Mouse (Mus musculus) limb, embryonic 13.5 days (tissue): ENCODE measurements at regions not wholly inside any gene's neighbourhood (a gene's known extent, or its start where the extent isn't known, plus 50 kb on each side); places are given as distances from the start of the nearest gene placed in this dataset.

Experiments used
- ATAC-seq: fragments of 200-750 bp; cut with Nextera tagmentation; 2 replicates; pipeline ENCODE4 v1.8.0; 2017; ENCODE audit warnings: low read depth, moderate number of reproducible peaks, moderate TSS enrichment; ENCODE audit not compliant: low FRiP score
- H3K27ac ChIP-seq: fragments of 300-500 bp; sonication (generic); 2 replicates; pipeline ENCODE4 v1.5.1; 2015; ENCODE audit warnings: inconsistent platforms, mild to moderate bottlenecking, moderate library complexity
- H3K27me3 ChIP-seq: fragments of 300-500 bp; sonication (generic); 2 replicates; pipeline ENCODE4 v1.6.1; 2015; ENCODE audit warnings: mild to moderate bottlenecking, inconsistent platforms
- H3K36me3 ChIP-seq: fragments of 300-500 bp; sonication (generic); 2 replicates; pipeline ENCODE4 v1.6.1; 2015; ENCODE audit warnings: inconsistent platforms, mild to moderate bottlenecking, moderate library complexity
- H3K4me1 ChIP-seq: fragments of 300-500 bp; sonication (generic); 2 replicates; pipeline ENCODE4 v1.6.1; 2015; ENCODE audit warnings: inconsistent platforms
- H3K4me2 ChIP-seq: fragments of 300-500 bp; sonication (generic); replicated peaks from 2 replicates; pipeline ENCODE4 v1.6.1; 2015; ENCODE audit warnings: inconsistent platforms, mild to moderate bottlenecking, moderate library complexity
- H3K4me3 ChIP-seq: fragments of 300-500 bp; sonication (generic); 2 replicates; pipeline ENCODE4 v1.5.1; 2015; ENCODE audit warnings: moderate library complexity, mild to moderate bottlenecking, inconsistent platforms
- H3K9ac ChIP-seq: fragments of 300-500 bp; sonication (generic); 2 replicates; pipeline ENCODE4 v1.6.1; 2015; ENCODE audit warnings: mild to moderate bottlenecking, inconsistent platforms
- H3K9me3 ChIP-seq: fragments of 300-500 bp; sonication (generic); 2 replicates; pipeline ENCODE4 v1.6.1; 2016; ENCODE audit warnings: inconsistent platforms
- WGBS: fragments of 180-500 bp; shearing (Covaris S2); methylation state at CpG from one replicate; pipeline ENCODE4 v1.1.7; 2015; 5-methylcytosine and 5-hydroxymethylcytosine counted together

- Histone ChIP-seq H3K4me2 (no peak overlapping the region), H3K36me3 (no peaks in the 10 kb centered on the region), H3K27ac (no peak overlapping the region), H3K4me3 (no peak overlapping the region), H3K9me3 (no peaks in the 10 kb centered on the region), H3K4me1 (peaks cover 4% of the 10 kb centered on the region; the same call in 1 of the 2 replicates), H3K9ac (no peak overlapping the region), H3K27me3 (no peaks in the 10 kb centered on the region)
- no peak for ATAC-seq
- WGBS, result 84% methylated on average over 6 of the region's 6 CpGs
Observed at GRCm38 (mm10) chr3:148544929-148545328, 445.4 kb downstream of the Adgrl2 start.

- Histone ChIP-seq H3K27me3 (no peaks in the 10 kb centered on the region), H3K9ac (no peak overlapping the region), H3K27ac (no peak overlapping the region), H3K4me3 (no peak overlapping the region), H3K9me3 (no peaks in the 10 kb centered on the region), H3K4me2 (no peak overlapping the region), H3K36me3 (no peaks in the 10 kb centered on the region), H3K4me1 (peaks cover 4% of the 10 kb centered on the region; the same call in 1 of the 2 replicates)
- no peak for ATAC-seq
- WGBS, result 94% methylated on average over 5 of the region's 5 CpGs
Observed at GRCm38 (mm10) chr3:148542217-148542616, 448.1 kb downstream of the Adgrl2 start.

GRCm38 (mm10) chr3:148537669-148538271 lies 452.6 kb downstream of the Adgrl2 start:
- Histone ChIP-seq H3K4me3 (no peak overlapping the region), H3K9me3 (no peaks in the 10 kb centered on the region), H3K36me3 (no peaks in the 10 kb centered on the region), H3K4me2 (no peak overlapping the region), H3K27ac (no peak overlapping the region), H3K27me3 (no peaks in the 10 kb centered on the region), H3K9ac (no peak overlapping the region), H3K4me1 (no peaks in the 10 kb centered on the region)
- 71% methylated on average over 4 of the region's 4 CpGs for WGBS
- no peak for ATAC-seq

- no peaks in the 10 kb centered on the region for H3K4me1 ChIP-seq
- 35% methylated on average over 2 of the region's 2 CpGs for WGBS
- H3K9me3 ChIP-seq, result no peaks in the 10 kb centered on the region
- H3K27me3 ChIP-seq, result no peaks in the 10 kb centered on the region
- H3K4me3 ChIP-seq, result no peak overlapping the region
- H3K9ac ChIP-seq, result no peak overlapping the region
- no peak overlapping the region for H3K4me2 ChIP-seq
- ATAC-seq, result peak; percentile 61; the same call in 1 of the 2 replicates
- no peak overlapping the region for H3K27ac ChIP-seq
- no peaks in the 10 kb centered on the region for H3K36me3 ChIP-seq
Observed at GRCm38 (mm10) chr3:148529893-148530292, 460.5 kb downstream of the Adgrl2 start.

- Histone ChIP-seq H3K4me3 (no peak overlapping the region), H3K27ac (no peak overlapping the region), H3K9me3 (no peaks in the 10 kb centered on the region), H3K36me3 (no peaks in the 10 kb centered on the region), H3K4me2 (no peak overlapping the region), H3K9ac (no peak overlapping the region), H3K27me3 (no peaks in the 10 kb centered on the region), H3K4me1 (no peaks in the 10 kb centered on the region)
- no peak for ATAC-seq
- WGBS, result 83% methylated on average over 5 of the region's 5 CpGs
Observed at GRCm38 (mm10) chr3:148510381-148510780, 480.0 kb downstream of the Adgrl2 start.

- Histone ChIP-seq H3K4me2 (no peak overlapping the region), H3K36me3 (no peaks in the 10 kb centered on the region), H3K27me3 (no peaks in the 10 kb centered on the region), H3K9me3 (no peaks in the 10 kb centered on the region), H3K4me1 (no peaks in the 10 kb centered on the region), H3K4me3 (no peak overlapping the region), H3K27ac (no peak overlapping the region), H3K9ac (no peak overlapping the region)
- 85% methylated on average over 2 of the region's 2 CpGs for WGBS
- ATAC-seq, result no peak
Observed at GRCm38 (mm10) chr3:148504928-148505327, 485.4 kb downstream of the Adgrl2 start.

- no peak overlapping the region for H3K9ac ChIP-seq
- no peaks in the 10 kb centered on the region for H3K27me3 ChIP-seq
- H3K4me1 ChIP-seq, result no peaks in the 10 kb centered on the region
- no peaks in the 10 kb centered on the region for H3K36me3 ChIP-seq
- 79% methylated on average over 1 of the region's 1 CpGs for WGBS
- H3K4me3 ChIP-seq, result no peak overlapping the region
- H3K9me3 ChIP-seq, result no peaks in the 10 kb centered on the region
- no peak overlapping the region for H3K4me2 ChIP-seq
- ATAC-seq, result no peak
- no peak overlapping the region for H3K27ac ChIP-seq
Observed at GRCm38 (mm10) chr3:148503432-148503831, 486.9 kb downstream of the Adgrl2 start.

- H3K27me3 ChIP-seq, result no peaks in the 10 kb centered on the region
- H3K36me3 ChIP-seq, result no peaks in the 10 kb centered on the region
- ATAC-seq, result no peak
- no peaks in the 10 kb centered on the region for H3K4me1 ChIP-seq
- H3K9ac ChIP-seq, result no peak overlapping the region
- H3K4me3 ChIP-seq, result no peak overlapping the region
- H3K9me3 ChIP-seq, result no peaks in the 10 kb centered on the region
- no peak overlapping the region for H3K27ac ChIP-seq
- 85% methylated on average over 3 of the region's 3 CpGs for WGBS
- H3K4me2 ChIP-seq, result no peak overlapping the region
Observed at GRCm38 (mm10) chr3:148501801-148502200, 488.6 kb downstream of the Adgrl2 start.

- Histone ChIP-seq H3K4me1 (no peaks in the 10 kb centered on the region), H3K27ac (no peak overlapping the region), H3K9me3 (no peaks in the 10 kb centered on the region), H3K27me3 (no peaks in the 10 kb centered on the region), H3K9ac (no peak overlapping the region), H3K4me2 (no peak overlapping the region), H3K36me3 (no peaks in the 10 kb centered on the region), H3K4me3 (no peak overlapping the region)
- WGBS, result 53% methylated on average over 5 of the region's 5 CpGs
- ATAC-seq, result no peak
Observed at GRCm38 (mm10) chr3:148496672-148497071, 493.7 kb downstream of the Adgrl2 start.

- Histone ChIP-seq H3K4me1 (0 out of 2 replicates have a peak, but pooled peaks cover 3% of the 10 kb centered on the region), H3K4me2 (no peak overlapping the region), H3K9me3 (no peaks in the 10 kb centered on the region), H3K36me3 (no peaks in the 10 kb centered on the region), H3K27me3 (no peaks in the 10 kb centered on the region), H3K4me3 (no peak overlapping the region), H3K9ac (no peak overlapping the region), H3K27ac (no peak overlapping the region)
- ATAC-seq, result no peak
- WGBS, result 85% methylated on average over 3 of the region's 3 CpGs
Observed at GRCm38 (mm10) chr3:148491287-148491686, 499.1 kb downstream of the Adgrl2 start.

- Histone ChIP-seq H3K9me3 (no peaks in the 10 kb centered on the region), H3K36me3 (no peaks in the 10 kb centered on the region), H3K27me3 (no peaks in the 10 kb centered on the region), H3K4me3 (no peak overlapping the region), H3K27ac (no peak overlapping the region), H3K4me2 (no peak overlapping the region), H3K4me1 (0 out of 2 replicates have a peak, but pooled peaks cover 3% of the 10 kb centered on the region), H3K9ac (no peak overlapping the region)
- 68% methylated on average over 4 of the region's 4 CpGs for WGBS
- ATAC-seq, result no peak
Observed at GRCm38 (mm10) chr3:148489201-148489600, 501.2 kb downstream of the Adgrl2 start.

GRCm38 (mm10) chr3:148487949-148488348 lies 502.4 kb downstream of the Adgrl2 start:
- Histone ChIP-seq H3K27ac (no peak overlapping the region), H3K36me3 (no peaks in the 10 kb centered on the region), H3K4me3 (no peak overlapping the region), H3K9me3 (no peaks in the 10 kb centered on the region), H3K4me2 (no peak overlapping the region), H3K4me1 (0 out of 2 replicates have a peak, but pooled peaks cover 3% of the 10 kb centered on the region), H3K27me3 (no peaks in the 10 kb centered on the region), H3K9ac (no peak overlapping the region)
- WGBS, result 64% methylated on average over 5 of the region's 5 CpGs
- ATAC-seq, result no peak

- H3K27me3 ChIP-seq, result no peaks in the 10 kb centered on the region
- no peak overlapping the region for H3K4me2 ChIP-seq
- ATAC-seq, result no peak
- WGBS, result 84% methylated on average over 8 of the region's 8 CpGs
- no peak overlapping the region for H3K9ac ChIP-seq
- H3K27ac ChIP-seq, result no peak overlapping the region
- H3K36me3 ChIP-seq, result no peaks in the 10 kb centered on the region
- no peak overlapping the region for H3K4me3 ChIP-seq
- H3K9me3 ChIP-seq, result no peaks in the 10 kb centered on the region
- H3K4me1 ChIP-seq, result no peaks in the 10 kb centered on the region
Observed at GRCm38 (mm10) chr3:148475862-148476261, 514.5 kb downstream of the Adgrl2 start.
